Mouse (Mus musculus) lung, adult 18-20 months (tissue): Measurements from ENCODE around the gene Olfr1395.
"Not testable (repeated sequence)": the region's sequence is repeated elsewhere in the genome, so short reads cannot be mapped to it uniquely, and the experiment has no call there.

Experiments used
- DNase-seq, 2 experiments: peaks; one replicate each; pipeline ENCODE4 v3.0.0; 2022; ENCODE audit warnings: mixed read lengths in 2 of 2

Olfr1395 gene

DNA sequence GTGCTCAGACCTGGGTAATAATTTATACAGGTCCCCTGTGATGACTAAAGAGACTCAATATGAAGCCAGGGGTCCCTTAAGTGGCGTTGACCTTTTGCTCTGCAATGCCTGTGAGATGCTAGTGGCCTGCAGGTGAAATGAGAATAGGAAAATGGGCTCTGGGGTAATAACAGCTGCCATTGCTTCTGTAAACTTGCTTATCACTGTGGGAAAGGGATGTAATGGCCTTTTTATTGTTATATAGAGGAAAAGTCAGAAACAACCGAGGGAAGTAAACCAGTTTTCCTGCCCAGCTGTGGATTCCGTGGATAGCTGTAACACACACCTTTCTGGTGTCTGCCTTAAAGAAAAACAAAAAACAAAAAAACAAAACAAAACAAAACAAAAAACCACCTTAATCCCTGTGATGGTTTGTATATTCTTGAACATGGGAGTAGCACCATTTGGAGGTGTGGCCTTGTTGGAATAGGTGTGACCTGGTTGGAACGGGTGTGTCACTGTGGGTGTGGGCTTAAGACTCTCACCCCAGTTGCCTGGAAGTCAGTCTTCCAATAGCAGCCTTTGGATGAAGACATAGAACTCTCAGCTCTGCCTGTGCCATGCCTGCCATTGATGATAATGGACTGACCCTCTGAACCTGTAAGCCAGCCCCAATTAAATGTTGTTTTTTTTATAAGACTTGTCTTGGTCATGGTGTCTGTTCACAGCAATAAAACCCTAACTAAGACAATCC, 34.1 kb downstream of the Olfr1395 start:
- not testable (repeated sequence) for DNase-seq

DNA sequence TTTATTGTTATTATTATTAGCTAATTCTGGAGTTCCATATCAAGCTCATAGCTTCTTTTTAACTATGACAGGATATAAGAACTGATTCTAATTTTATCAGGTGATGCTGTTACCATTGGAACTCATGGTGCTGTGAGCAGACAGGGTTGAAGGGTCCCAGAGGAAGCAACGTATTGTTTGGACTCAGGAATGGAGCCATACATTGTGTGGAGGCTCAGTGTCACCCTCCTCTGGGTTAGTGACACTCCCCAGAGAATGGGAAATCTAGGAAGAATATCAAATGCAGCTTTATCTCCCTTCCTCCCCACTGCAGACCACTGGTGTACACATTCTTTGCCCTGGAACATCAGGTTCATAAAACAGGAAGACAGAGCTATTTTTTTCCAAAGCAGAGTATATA, 41.1 kb downstream of the Olfr1395 start:
- no peak for DNase-seq

DNA sequence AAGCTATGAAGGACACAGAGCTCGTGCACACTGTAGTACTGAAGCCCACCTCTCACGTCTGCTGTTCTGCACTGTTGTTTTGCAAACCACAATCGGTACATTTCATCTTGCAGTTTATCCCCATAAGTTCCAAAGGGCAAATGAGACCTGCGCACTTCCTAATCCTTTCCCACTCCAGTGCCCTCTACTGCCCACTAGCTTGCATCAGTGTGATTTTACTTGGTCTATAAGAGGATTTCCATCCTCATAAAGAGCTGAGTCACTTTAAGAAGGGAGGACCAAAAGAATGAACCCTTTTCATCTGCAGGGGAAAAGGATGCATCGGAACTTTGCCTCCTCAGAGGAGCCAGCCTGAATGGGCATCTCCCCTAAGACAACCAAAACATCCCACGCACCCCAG, 44.4 kb downstream of the Olfr1395 start:
- DNase-seq: no peak

DNA sequence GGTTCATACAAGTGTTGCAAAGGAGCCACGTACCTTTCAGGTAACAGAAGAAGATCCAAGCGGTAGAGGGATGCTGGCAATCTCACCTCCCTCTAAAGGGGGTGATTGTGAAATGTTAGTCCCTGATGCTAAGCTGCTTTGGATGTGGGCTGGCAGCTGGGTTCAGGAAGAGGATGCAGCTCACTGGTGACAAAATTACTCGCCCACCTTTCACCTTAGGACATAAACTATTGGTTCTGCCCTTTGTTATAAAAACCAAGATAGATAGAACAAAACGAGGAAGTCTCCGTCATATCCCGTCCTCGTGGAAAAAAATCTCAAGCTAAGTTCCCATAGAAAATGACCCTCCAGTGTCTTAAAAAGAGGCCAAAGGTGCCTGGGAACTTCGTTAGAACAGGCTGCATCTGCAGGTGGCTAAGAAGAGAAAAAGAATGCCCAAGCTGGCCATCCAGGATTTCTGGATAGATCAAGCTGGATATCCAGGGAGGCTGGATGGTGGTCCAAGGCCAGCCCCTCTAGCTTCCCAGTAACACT, 44.9 kb downstream of the Olfr1395 start, which contains the start of gene Btnl9:
TSS of gene Btnl9 (minus strand) at position 205 of the 534 bp plus-strand sequence.
- no peak for DNase-seq

DNA sequence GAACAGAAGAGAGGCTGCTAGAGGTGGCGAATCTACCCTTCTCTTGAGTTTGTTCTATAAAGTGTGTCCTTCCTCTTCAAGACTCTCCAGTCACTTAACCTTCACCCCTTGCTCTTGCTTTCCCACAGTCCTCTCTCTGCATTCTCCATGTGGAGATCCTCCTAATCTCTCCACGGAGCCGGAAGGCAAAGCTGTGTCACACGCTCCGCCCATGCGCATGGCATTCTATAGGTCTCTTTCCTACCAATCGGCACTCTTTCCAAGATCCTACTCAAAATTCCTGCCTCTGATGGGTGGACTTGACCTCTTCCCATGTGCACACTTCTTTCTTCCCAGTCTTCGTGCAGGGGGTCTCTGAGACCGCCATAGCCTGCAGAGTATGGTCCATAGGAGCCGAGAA, 45.6 kb downstream of the Olfr1395 start:
- DNase-seq: no peak

DNA sequence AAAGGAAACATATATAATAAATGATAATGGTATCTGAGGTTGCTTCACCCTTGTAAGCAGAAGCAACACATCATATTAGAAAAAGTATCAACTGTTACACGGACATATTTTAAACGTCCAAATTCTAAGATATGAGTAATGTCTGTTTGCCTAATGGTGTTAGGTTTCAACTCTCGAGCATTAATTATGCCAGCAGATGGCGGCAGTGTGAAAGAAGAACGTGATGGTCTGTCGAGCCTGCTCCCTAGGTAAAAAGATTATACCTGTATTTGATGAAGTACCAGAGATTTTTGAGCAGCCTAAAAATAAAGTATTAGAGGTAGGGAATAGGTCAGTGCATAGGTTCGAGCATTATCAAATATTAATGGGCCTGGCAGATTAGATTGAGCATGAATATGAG, 47.7 kb downstream of the Olfr1395 start:
- peak; percentile 51 to 75 for DNase-seq

DNA sequence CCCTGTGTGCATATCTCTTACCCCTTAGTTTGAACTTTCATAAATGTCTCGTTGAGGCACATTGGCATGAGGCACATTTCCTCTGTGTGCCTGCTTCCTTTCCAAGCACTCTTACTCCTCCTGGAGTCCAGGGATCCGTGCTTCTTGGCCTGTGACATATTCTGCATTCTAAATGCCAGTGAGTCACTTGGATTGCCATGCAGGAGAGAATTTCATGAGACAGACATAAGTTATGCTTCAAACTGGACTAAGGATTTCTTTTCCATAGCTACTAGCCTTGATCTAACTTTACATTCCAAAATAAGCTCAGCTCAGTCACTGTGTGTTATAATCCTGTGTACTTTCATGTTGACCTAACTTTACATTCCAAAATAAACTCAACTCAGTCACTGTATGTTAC, 49.0 kb downstream of the Olfr1395 start:
- no peak for DNase-seq

DNA sequence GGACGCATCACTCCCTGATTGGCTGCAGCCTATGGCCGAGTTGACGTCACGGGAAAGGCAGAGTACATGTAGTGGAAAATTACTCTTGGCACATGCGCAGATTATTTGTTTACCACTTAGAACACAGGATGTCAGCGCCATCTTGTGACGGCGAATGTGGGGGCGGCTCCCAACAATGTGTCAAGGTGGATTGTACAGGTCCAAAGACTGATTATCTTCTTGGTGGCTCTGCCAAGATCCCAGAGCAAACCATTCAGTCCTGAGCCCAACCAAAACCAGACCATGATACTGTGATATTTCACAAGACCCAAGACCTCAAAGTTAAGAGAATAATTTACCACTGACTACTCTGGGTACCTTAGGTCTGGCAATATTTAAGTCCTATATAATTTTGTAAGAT, 52.7 kb downstream of the Olfr1395 start:
- DNase-seq: not testable (repeated sequence)

DNA sequence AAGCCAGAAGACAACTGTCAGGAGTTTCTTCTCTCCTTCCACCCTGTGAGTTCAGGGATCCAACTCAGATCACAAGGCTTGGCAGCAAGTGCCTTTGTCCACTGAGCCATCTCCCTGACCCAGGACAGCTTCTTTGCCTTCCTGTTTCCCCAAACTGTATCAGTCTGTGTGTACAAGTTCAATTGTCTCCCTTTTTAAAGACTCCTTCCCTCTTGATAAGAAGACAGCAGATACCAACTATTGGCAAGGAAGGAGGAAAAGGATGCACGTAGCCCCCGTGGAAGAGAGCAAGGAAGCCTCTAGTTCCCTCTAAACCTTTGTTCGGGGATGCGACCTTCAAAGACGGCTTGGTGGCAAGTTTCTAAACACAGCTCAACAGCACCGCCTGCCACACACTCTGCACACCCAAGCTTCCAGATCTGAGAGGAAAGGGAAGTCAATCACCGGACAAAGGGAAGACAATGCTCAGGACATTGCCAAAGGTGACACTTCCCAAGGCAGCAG, 53.8 kb downstream of the Olfr1395 start:
- DNase-seq: peak; percentile 17 to 54
